Mouse (Mus musculus) mesoderm, embryonic 11.5 days (tissue): ENCODE measurements around the gene Slc27a3.

Source experiments
- DNase-seq: peaks from one replicate; pipeline ENCODE4 v3.0.0-alpha.2; 2012; ENCODE audit warnings: low read depth, low spot score

The Slc27a3 gene

DNA sequence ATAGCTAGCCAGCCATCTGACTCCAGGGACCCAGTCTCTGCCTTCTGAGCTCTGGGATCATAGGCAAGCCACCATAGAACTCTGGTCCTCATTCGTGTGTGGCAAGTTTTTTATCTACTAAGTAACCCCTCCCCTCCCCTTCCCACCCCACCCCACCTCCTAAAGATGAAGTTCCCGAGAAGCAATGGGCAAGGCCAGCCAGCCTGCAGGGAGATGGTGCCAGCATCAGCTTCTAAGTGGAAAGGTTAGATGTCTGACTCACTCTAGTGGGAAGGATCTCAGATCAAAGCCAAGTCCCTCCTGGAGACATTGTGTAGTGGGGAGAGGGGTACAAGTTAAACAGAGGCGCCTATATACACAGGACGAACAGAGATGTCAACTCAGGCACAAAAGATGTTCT lies 1.3 kb upstream of the Slc27a3 start:
- no peak for DNase-seq

DNA sequence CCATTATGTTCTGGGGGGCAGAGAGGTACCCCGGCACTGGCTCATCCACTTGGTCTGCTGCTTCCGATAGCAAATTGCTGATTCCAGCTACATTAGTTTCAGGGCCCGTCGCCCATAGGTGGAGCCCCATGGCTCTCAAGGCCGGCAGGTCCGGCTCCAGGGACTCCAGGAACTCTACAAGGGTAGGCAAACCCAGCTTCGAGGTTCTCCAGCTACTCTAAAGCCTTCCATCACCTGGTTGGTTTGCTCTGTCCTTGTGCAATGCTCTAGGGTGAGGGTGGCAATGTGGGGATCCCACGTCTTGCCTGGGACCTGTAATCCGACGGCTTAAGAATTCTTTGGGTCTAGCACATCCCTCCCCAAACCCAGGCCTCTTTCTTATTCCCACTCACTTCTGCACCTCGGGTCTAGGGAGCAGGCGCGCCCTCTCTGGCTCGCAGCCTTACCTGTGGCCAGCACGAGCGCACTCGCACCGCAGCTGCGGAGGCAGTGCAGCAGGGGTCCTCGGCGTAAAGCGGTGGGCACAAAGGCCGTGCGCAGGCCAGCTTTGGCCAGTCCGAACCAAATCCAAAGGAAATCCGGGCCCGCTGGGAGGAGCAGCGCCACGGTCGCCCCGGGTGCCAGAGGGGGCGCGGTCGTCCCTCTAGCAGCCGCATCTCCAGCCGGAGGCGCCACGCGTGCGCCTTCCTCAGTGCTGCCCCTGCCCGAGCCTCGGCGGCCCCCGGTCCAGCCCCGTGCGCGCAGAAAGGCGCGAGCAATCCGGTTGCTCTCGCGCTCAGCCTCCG lies 820 bp downstream of the Slc27a3 start:
- DNase-seq = peak; percentile 69

DNA sequence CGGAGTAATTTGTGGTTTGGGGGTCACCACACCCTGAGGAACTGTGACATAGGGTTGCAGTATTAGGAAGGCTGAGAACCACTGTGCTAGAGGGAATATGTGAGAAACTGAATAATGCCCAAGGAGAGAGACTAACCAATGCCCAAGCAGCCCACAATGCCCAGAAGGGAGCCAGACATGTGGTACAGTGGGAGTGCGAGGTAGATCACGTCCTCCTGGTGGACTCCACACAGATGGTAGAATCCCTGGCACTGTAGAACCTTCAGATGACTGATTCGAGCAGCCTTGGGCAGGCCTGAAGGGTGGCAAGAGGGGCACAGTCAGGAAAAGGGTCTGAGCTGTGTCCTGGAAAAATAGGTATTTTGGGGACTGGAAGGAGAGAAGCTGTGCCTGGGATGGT lies 1.5 kb downstream of the Slc27a3 start:
- DNase-seq = no peak

DNA sequence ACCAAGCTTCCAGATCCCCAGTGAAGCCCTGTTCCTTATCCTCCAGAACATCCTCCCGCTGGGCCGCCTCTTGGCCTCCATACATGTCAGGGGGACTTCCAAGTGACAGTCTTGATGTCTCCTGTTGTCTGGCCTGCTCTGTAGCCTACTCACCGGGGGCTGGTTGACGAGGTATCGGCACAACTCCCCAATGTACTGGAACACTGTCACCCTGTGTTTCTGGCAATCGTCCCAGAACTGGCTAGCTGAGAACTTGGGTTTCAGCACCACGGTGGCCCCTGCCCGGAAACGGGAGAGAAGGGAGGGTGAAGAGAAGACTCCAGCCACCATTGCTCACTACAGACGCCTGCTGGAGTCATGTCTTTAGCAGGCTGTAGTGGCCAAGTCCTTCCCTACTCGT lies 2.3 kb downstream of the Slc27a3 start:
- DNase-seq = no peak

DNA sequence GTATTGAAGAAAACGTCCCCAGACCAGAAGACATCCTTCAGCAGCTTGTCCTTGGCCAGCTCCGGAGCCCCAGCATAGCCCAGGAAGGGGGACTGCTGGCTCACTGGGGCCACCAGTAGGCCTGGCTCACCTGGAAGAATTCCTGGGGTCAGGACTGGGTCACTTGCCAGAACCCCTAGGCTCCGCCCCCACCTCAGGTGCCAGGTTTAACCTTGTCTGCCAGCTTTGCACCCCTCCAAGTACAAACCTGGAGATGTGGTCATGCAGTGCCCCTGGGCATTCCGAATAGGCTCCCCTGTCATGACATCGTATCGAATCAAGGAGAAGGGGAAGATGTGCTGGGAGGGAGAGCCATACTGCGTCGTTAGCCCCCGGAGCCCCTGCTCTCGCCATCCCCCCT lies 2.9 kb downstream of the Slc27a3 start:
- DNase-seq = no peak

DNA sequence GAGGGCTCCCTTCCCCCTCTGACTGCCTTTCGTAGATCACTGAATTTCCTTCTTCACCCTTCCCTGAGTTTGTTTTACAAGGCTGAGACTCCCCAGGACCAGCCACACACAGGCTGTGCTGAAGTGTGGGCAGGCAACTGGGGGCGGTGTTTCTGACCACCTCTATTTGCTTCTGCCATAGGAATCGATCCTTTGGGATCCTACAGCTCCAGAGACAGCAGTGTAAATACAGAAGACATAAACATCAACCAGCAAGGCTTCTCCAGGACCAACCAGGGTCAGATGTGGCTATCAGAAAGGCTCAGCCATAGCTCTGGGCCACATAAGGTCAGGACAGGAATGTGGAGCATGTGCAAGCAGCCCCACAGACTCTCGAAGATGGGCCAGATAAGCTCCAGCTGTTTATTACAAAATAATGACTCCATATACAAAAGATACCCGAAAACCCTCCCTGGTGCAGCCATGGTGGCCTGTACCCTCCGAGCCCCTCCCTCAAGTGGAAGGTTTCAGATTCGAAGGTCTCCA lies 4.8 kb downstream of the Slc27a3 start:
- DNase-seq = no peak

- no peak for DNase-seq
Observed at GRCm38 (mm10) chr3:90383690-90384089, 6.0 kb downstream of the Slc27a3 start.

DNA sequence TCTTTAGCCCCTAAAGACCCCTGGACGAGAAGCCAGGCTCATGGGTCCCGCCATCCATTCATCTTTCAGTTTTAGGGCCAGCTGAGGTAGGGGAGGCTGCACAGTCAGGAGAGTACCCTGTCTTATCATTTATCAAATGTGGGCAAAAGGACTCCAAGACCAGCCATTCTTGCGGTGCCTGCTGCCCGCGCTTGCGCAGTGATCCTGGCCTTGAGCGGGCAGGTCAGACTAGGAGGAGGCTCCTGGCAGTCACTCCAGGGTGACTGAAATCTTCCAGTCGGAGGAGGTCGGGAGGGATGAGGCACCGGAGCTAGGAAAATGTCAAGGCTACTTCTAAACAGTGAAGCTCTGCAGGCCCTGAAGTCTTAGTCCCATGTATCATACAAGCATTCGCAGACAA lies 8.0 kb downstream of the Slc27a3 start:
- no peak for DNase-seq

- DNase-seq = no peak
Observed at GRCm38 (mm10) chr3:90378496-90378895, 11.2 kb downstream of the Slc27a3 start.

- DNase-seq = peak; percentile 76
Observed at GRCm38 (mm10) chr3:90376247-90376585, 13.5 kb downstream of the Slc27a3 start.

- DNase-seq = peak; percentile 21
Observed at GRCm38 (mm10) chr3:90375562-90376246, 14.0 kb downstream of the Slc27a3 start.

- no peak for DNase-seq
Observed at GRCm38 (mm10) chr3:90374368-90374767, 15.4 kb downstream of the Slc27a3 start.

DNA sequence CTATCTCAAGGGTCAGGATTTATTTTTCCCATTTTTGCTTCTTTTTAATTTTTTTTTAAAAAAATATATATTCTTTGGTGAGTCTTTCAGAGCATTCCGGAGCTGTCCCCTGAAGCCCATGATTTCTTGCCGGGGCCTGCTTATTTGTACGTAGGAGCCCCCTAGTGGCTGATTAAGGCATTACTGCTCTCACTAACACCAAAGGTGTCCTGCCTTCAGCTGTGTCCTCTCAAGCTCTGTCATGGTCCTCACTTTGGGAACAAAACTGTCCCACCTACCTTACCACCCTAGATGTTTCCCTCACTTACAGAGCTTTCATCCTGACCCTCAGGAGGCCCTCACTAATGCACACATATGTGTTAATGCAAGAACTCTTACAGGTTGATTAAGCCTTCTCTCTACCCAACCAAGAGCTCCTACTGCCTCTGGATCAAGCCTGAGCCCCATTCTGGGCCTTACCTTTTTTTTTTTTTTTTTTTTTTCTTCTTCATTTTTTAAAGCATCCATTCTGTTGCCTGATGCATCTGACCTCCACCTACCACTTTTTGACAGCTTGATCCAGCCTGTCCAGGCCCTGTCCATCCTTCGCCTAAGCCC lies 16.2 kb downstream of the Slc27a3 start:
- peak; percentile 90 for DNase-seq

DNA sequence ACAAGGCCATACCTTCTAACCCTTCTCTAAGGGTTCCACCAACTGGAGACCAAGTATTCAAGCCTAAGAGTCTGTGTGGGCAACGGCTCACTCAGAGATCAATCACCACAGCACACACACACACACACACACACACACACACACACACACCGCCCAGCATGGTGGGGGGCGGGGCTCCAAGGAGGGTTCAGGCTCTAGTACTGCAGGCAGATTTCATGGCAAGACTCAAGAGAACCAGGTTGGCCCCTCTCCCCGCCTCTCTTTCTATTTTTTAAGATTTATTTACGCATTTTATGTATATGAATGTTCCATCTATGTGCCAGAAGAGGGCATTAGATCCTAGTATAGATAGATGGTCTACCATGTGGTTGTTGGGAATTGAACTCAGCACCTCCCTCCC lies 16.9 kb downstream of the Slc27a3 start:
- no peak for DNase-seq

- DNase-seq = no peak
Observed at GRCm38 (mm10) chr3:90371857-90372256, 17.9 kb downstream of the Slc27a3 start.

DNA sequence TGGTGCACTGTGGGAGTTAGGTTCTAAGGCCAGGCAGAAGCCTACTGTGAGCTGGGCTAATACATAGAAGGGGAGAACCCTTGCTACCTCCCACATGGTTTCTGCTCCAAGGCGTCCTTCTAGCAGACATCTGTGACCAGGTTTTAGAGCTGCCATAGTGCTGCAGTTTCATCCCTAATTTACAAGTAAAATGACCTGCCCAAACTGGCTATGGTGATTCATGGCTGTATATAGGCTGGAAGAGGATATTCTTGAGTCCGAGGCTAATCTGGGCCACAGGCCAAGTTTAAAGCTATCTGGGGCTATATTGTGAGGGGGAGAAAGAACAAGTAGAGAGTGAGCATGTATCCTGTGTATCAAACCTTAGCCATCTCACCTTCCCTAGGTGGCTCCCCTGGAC lies 20.7 kb downstream of the Slc27a3 start:
- DNase-seq = no peak

- no peak for DNase-seq
Observed at GRCm38 (mm10) chr3:90367001-90367632, 22.6 kb downstream of the Slc27a3 start.

- no peak for DNase-seq
Observed at GRCm38 (mm10) chr3:90362346-90362745, 27.4 kb downstream of the Slc27a3 start.

DNA sequence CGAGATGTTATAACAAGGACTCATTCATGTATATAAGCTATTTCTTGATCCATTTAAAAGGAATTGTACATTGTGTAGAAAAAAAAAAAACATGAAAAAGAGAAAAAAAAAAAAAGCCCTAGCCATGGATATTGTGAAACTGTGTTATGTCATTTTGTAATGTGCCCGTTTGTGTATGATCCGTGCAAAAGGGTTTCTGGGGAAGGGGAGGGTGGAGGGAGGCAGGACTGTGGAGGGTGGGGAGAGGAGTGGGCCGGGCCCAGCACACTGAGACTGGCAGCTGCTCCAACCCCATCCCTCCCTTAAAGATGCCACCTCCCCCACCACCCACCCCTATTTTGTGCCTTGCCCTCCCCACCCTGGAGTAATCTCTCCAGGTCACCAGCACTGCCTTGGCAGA lies 28.3 kb downstream of the Slc27a3 start:
- DNase-seq = no peak

DNA sequence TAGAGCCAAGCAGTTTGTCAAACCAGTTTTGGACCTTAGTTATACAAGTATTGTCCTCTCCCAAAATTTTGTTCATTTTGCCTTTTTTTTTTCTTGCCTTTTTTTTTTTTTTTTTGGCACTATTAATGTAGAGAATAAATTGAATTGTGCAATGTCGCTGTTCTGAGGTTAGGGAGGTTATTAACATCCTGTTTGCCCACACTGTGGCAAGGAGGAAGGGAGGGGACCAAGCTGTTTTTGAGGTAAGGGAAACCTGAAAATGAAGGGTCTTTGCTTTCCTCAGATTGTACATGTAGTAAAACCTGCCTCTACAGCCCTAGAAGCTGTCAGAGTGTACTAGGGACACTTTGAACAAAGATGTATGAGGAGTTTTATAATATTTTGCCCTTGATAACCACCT lies 30.5 kb downstream of the Slc27a3 start:
- DNase-seq = no peak

GRCm38 (mm10) chr3:90357959-90358358 lies 31.8 kb downstream of the Slc27a3 start:
- DNase-seq = no peak

DNA sequence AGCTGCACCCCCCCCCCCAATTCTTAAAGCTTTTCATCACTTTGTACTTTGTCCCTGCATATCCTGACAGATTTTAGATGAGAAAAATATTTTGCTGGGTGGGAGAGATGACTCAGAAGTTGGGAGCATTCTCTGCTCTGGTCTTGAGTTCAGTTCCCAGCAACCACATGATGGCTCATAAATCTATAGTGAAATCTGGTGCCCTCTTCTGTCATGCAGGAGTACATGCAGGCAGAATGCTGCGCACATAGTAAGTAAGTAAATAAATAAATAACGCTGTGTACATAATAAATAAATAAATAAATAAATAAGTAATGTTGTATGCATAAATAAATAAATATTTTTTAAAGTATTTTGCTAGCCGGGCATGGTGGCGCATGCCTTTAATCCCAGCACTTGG lies 41.9 kb downstream of the Slc27a3 start:
- no peak for DNase-seq
